Comparison of ENCODE assay signal across 20 mouse cellular contexts in the genomic region with DNA sequence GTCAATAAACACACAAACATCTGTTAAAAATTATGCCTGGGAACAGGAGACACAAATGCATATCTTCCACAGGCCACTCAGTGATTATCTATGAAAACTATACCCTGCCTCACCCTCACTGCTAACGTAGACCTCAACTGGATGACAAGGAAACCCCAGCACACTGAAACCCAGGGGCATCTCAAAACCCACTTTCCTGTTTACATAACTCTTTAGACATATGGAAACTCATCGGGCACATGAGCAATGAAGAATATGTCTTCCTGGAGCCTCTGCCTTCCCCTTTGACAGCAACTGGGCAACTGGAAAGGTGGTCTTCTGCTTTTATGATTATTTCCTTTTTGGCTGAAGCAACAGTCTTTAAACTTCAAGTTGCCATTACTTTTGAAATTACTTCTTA. TPM values are rescaled to one million over a fixed set of nuclear protein-coding genes. Genes with fewer than 3 reads are reported as not detected.
A peak's percentile ranks its signal among the peaks of the same experiment; 100 is the strongest.
DNase-seq lines count a peak whose midpoint lies in the region; ATAC-seq lines count a peak whose summit lies in the region.
"Had no signal": no experiment of that assay in that cellular context is flagged by ENCODE, and none has a peak within 500 bp of the region (broad histone marks: within the 10 kb centered on the region; RNA-seq: fewer than 3 reads in every experiment).

No protein-coding gene starts in this region.

- H3K9ac ChIP-seq in intestine, embryonic 15.5 days: no peak overlapping the region
- H3K9ac ChIP-seq: embryonic facial prominence, embryonic 12.5 days; forebrain, embryonic 13.5 days; forebrain, embryonic 15.5 days; forebrain, postnatal 0 days had no signal

- H3K27me3 ChIP-seq in intestine, embryonic 15.5 days (replicated peaks): no peaks in the 10 kb centered on the region
- H3K27me3 ChIP-seq: embryonic facial prominence, embryonic 12.5 days; forebrain, embryonic 13.5 days; forebrain, embryonic 15.5 days had no signal

- ATAC-seq in granulocyte monocyte progenitor cell, adult 5-6 weeks (replicated peaks; ENCODE audit: poor library complexity, severe bottlenecking): peak; percentile 79
- no peak for ATAC-seq in intestine, embryonic 15.5 days
- ATAC-seq: forebrain, embryonic 13.5 days; forebrain, embryonic 15.5 days; forebrain, postnatal 0 days had no signal

- H3K9me3 ChIP-seq in intestine, embryonic 15.5 days: no peaks in the 10 kb centered on the region
- H3K9me3 ChIP-seq: embryonic facial prominence, embryonic 10.5 days; embryonic facial prominence, embryonic 12.5 days; forebrain, embryonic 13.5 days; forebrain, embryonic 15.5 days had no signal

- H3K36me3 ChIP-seq in intestine, embryonic 15.5 days: no peaks in the 10 kb centered on the region
- H3K36me3 ChIP-seq: embryonic facial prominence, embryonic 10.5 days; embryonic facial prominence, embryonic 12.5 days; forebrain, embryonic 15.5 days had no signal

- no peaks in the 10 kb centered on the region for H3K4me1 ChIP-seq in intestine, embryonic 15.5 days (replicated peaks)
- H3K4me1 ChIP-seq: embryonic facial prominence, embryonic 12.5 days; forebrain, embryonic 13.5 days; forebrain, embryonic 15.5 days had no signal

- H3K4me3 ChIP-seq in intestine, embryonic 15.5 days (replicated peaks): no peak overlapping the region
- H3K4me3 ChIP-seq: embryonic facial prominence, embryonic 10.5 days; embryonic facial prominence, embryonic 12.5 days; forebrain, embryonic 13.5 days; forebrain, embryonic 15.5 days had no signal

- no peak overlapping the region for H3K27ac ChIP-seq in intestine, embryonic 15.5 days
- H3K27ac ChIP-seq: embryonic facial prominence, embryonic 10.5 days; embryonic facial prominence, embryonic 12.5 days; forebrain, embryonic 13.5 days; forebrain, embryonic 15.5 days had no signal

- peak; percentile 23 for DNase-seq in heart, adult 11 months
- DNase-seq in heart, postnatal 4 days: no peak
- DNase-seq in 416B (ENCODE audit: low read depth): peak; percentile 26
- no peak for DNase-seq in left cerebral cortex, adult 9 months (ENCODE audit: low spot score in 2 of 2)
- DNase-seq: adrenal gland, adult 2 months; adrenal gland, postnatal 10 days; adrenal gland, postnatal 25 days; cerebellum, adult 11 months; cerebellum, adult 18-20 months; cerebellum, adult 8-10 months; cerebellum, adult 9-11 months; cerebellum, postnatal 14 days; cerebellum, postnatal 36 days; forebrain, postnatal 0 days had no signal

- H3K4me2 ChIP-seq in intestine, embryonic 15.5 days (replicated peaks): no peak overlapping the region
- H3K4me2 ChIP-seq: embryonic facial prominence, embryonic 12.5 days; forebrain, embryonic 13.5 days; forebrain, embryonic 15.5 days had no signal

- WGBS in intestine, embryonic 15.5 days: 66% methylated on average over 2 of the region's 2 CpGs

RNA-seq across cellular contexts. Expression of gene St3gal4, which starts 23.2 kb away (rescaled TPM):
- total RNA-seq in heart, postnatal 4 days (2021): 10 to 100 TPM; 34.4 to 38.0 TPM
- 39.2 and 44.6 TPM in 2 replicates for total RNA-seq in granulocyte monocyte progenitor cell, adult 5-6 weeks (2014; fragmentation: Nextera tagmentation)
- 35.6 and 41.8 TPM in 2 replicates for total RNA-seq in granulocyte monocyte progenitor cell, adult 5-6 weeks (2017)
- polyA plus RNA-seq in intestine, embryonic 15.5 days (2015; fragmentation: Nextera tagmentation; extraction: Ambion mirVana): 146 and 161 TPM in 2 replicates

RNA-seq across cellular contexts. Expression of gene Dcps, which starts 33.6 kb away (rescaled TPM):
- total RNA-seq in heart, postnatal 4 days (2021): 10 to 100 TPM; 29.7 to 30.5 TPM
- 68.1 and 71.8 TPM in 2 replicates for total RNA-seq in granulocyte monocyte progenitor cell, adult 5-6 weeks (2014; fragmentation: Nextera tagmentation)
- total RNA-seq in granulocyte monocyte progenitor cell, adult 5-6 weeks (2017): 61.8 and 66.6 TPM in 2 replicates
- 86.1 and 87.1 TPM in 2 replicates for polyA plus RNA-seq in intestine, embryonic 15.5 days (2015; fragmentation: Nextera tagmentation; extraction: Ambion mirVana)

RNA-seq across cellular contexts. Expression of gene Srpr, which starts 57.8 kb away (rescaled TPM):
- total RNA-seq in heart, postnatal 4 days (2021): 10 to 100 TPM; 93.2 to 95.3 TPM
- 71.1 and 86.8 TPM in 2 replicates for total RNA-seq in granulocyte monocyte progenitor cell, adult 5-6 weeks (2014; fragmentation: Nextera tagmentation)
- 75.6 and 85.4 TPM in 2 replicates for total RNA-seq in granulocyte monocyte progenitor cell, adult 5-6 weeks (2017)
- polyA plus RNA-seq in intestine, embryonic 15.5 days (2015; fragmentation: Nextera tagmentation; extraction: Ambion mirVana): 135 and 137 TPM in 2 replicates

RNA-seq across cellular contexts. Expression of gene Tirap, which starts 57.9 kb away (rescaled TPM):
- total RNA-seq in heart, postnatal 4 days (2021): 1 to 10 TPM; 7.7 TPM
- total RNA-seq in granulocyte monocyte progenitor cell, adult 5-6 weeks (2014; fragmentation: Nextera tagmentation): 10.4 and 12.5 TPM in 2 replicates
- total RNA-seq in granulocyte monocyte progenitor cell, adult 5-6 weeks (2017): 9.7 and 10.2 TPM in 2 replicates
- 13.2 and 13.9 TPM in 2 replicates for polyA plus RNA-seq in intestine, embryonic 15.5 days (2015; fragmentation: Nextera tagmentation; extraction: Ambion mirVana)

Comparison
In these comparisons a context has a peak if more than half of its experiments do, and no peak if none do; other contexts are left out.
1. DNase-seq: peak in heart, adult 11 months (single experiment) and 416B (single experiment); none in heart, postnatal 4 days (single experiment) and left cerebral cortex, adult 9 months (0 of 2).